13 mouse cellular contexts compared by ENCODE assay signal in the genomic region with DNA sequence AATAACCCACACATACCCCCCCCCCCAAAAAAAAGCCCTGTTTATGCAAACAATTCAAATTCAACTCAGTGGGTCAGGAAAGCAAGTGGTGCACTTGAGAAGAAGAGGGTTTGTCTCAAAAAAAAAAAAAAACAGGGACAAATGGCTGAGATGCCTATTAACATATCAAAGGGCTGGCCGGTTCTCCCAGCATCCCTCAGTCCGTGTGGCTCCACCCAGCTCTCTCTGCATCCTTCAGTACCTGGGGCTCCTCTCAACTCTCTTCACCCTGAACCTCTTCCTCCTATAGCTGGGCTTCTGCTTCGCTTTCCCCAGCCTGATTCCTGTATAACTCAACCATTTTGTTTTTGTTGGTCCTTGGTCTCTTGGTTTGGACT. TPM values are rescaled to one million over a fixed set of nuclear protein-coding genes. Genes with fewer than 3 reads are reported as not detected.
A peak's percentile ranks its signal among the peaks of the same experiment; 100 is the strongest.
DNase-seq lines count a peak whose midpoint lies in the region; ATAC-seq and TF ChIP-seq lines count a peak whose summit lies in the region.
"Had no signal": no experiment of that assay in that cellular context is flagged by ENCODE, and none has a peak within 500 bp of the region (broad histone marks: within the 10 kb centered on the region; RNA-seq: fewer than 3 reads in every experiment).

No protein-coding gene starts in this region.

- H3K27me3 ChIP-seq in kidney, embryonic 16.5 days (ENCODE audit: insufficient read depth, low read length), result no peaks in the 10 kb centered on the region
- no peaks in the 10 kb centered on the region for H3K27me3 ChIP-seq in kidney, embryonic 14.5 days (ENCODE audit: control insufficient read depth, insufficient read depth, low read length)
- H3K27me3 ChIP-seq in forebrain, embryonic 14.5 days (replicated peaks; ENCODE audit: control insufficient read depth, insufficient read depth, low read length), result no peaks in the 10 kb centered on the region
- H3K27me3 ChIP-seq: heart, embryonic 13.5 days; limb, embryonic 15.5 days had no signal

- no peaks in the 10 kb centered on the region for H3K4me1 ChIP-seq in kidney, embryonic 16.5 days (ENCODE audit: insufficient read depth, low read length)
- H3K4me1 ChIP-seq in kidney, embryonic 14.5 days (ENCODE audit: control insufficient read depth, insufficient read depth, low read length), result no peaks in the 10 kb centered on the region
- no peaks in the 10 kb centered on the region for H3K4me1 ChIP-seq in forebrain, embryonic 14.5 days (ENCODE audit: control insufficient read depth, insufficient read depth, low read length)
- H3K4me1 ChIP-seq: heart, embryonic 13.5 days had no signal

- H3K9me3 ChIP-seq in kidney, embryonic 16.5 days (ENCODE audit: low read length), result peaks cover 8% of the 10 kb centered on the region
- 0 out of 2 replicates have a peak, but pooled peaks cover 2% of the 10 kb centered on the region for H3K9me3 ChIP-seq in kidney, embryonic 14.5 days (ENCODE audit: control insufficient read depth, low read length)
- 0 out of 2 replicates have a peak, but pooled peaks cover 3% of the 10 kb centered on the region for H3K9me3 ChIP-seq in forebrain, embryonic 14.5 days (replicated peaks; ENCODE audit: control insufficient read depth, low read length)
- H3K9me3 ChIP-seq: limb, embryonic 15.5 days had no signal

- DNase-seq in forebrain, embryonic 14.5 days (ENCODE audit: low spot score), result peak; percentile 64
- peak; percentile 54 for DNase-seq in mesoderm, embryonic 11.5 days (ENCODE audit: low read depth, low spot score)
- peak; percentile 20 for DNase-seq in retina, embryonic 14.5 days (ENCODE audit: low spot score)
- no peak for DNase-seq in gastrocnemius, postnatal 14 days
- DNase-seq in gastrocnemius, adult 2 months, result no peak
- DNase-seq: cerebellum, adult 11-12 months; kidney, adult 8-10 months; lung, postnatal 4 days had no signal

- H3K9ac ChIP-seq in kidney, embryonic 16.5 days (replicated peaks; ENCODE audit: low read length), result no peak overlapping the region
- H3K9ac ChIP-seq in kidney, embryonic 14.5 days (ENCODE audit: low read depth, low read length), result no peak overlapping the region
- no peak overlapping the region for H3K9ac ChIP-seq in forebrain, embryonic 14.5 days (ENCODE audit: low read length)
- H3K9ac ChIP-seq: heart, embryonic 13.5 days; limb, embryonic 15.5 days had no signal

- WGBS in kidney, embryonic 16.5 days, result 17% methylated on average over 3 of the region's 3 CpGs
- 14% methylated on average over 3 of the region's 3 CpGs for WGBS in kidney, embryonic 14.5 days
- WGBS in forebrain, embryonic 14.5 days, result 6% methylated on average over 3 of the region's 3 CpGs

- intact Hi-C loops in gastrocnemius, postnatal 14 days (cut with DNase I; ENCODE audit: low total_unique reads), result no loop called here
- intact Hi-C loops in gastrocnemius, adult 2 months (cut with DNase I), result no loop called here

- no peaks in the 10 kb centered on the region for H3K36me3 ChIP-seq in kidney, embryonic 16.5 days (ENCODE audit: insufficient read depth, low read length)
- no peaks in the 10 kb centered on the region for H3K36me3 ChIP-seq in kidney, embryonic 14.5 days (ENCODE audit: control insufficient read depth, insufficient read depth, low read length)
- H3K36me3 ChIP-seq in forebrain, embryonic 14.5 days (ENCODE audit: control insufficient read depth, insufficient read depth, low read length), result no peaks in the 10 kb centered on the region
- H3K36me3 ChIP-seq: heart, embryonic 13.5 days; limb, embryonic 15.5 days had no signal

- H3K27ac ChIP-seq in kidney, embryonic 16.5 days (ENCODE audit: low read length), result no peak overlapping the region
- H3K27ac ChIP-seq in kidney, embryonic 14.5 days (ENCODE audit: low read depth, low read length), result no peak overlapping the region
- H3K27ac ChIP-seq in forebrain, embryonic 14.5 days (ENCODE audit: low read depth, low read length), result no peak overlapping the region
- H3K27ac ChIP-seq in gastrocnemius, adult 2 months, result no peak overlapping the region
- H3K27ac ChIP-seq: heart, embryonic 13.5 days; limb, embryonic 15.5 days had no signal

- H3K4me2 ChIP-seq in kidney, embryonic 16.5 days (replicated peaks; ENCODE audit: low read depth, low read length), result peak overlapping the region; percentile 22
- H3K4me2 ChIP-seq in kidney, embryonic 14.5 days (replicated peaks; ENCODE audit: low read depth, low read length), result no peak overlapping the region
- H3K4me2 ChIP-seq in forebrain, embryonic 14.5 days (ENCODE audit: low read length), result peak overlapping the region; percentile 35; the same call in 1 of the 2 replicates
- H3K4me2 ChIP-seq: heart, embryonic 13.5 days; limb, embryonic 15.5 days had no signal

- no peak for ATAC-seq in kidney, embryonic 16.5 days (ENCODE audit: low FRiP score, low TSS enrichment)
- ATAC-seq in kidney, embryonic 14.5 days (ENCODE audit: low FRiP score, low TSS enrichment), result no peak
- ATAC-seq in forebrain, embryonic 14.5 days, result peak; percentile 84
- no peak for ATAC-seq in CD4-positive, CD25-positive, alpha-beta regulatory T cell, adult 4 months

- TF ChIP-seq CTCF in gastrocnemius, adult 2 months (IDR thresholded peaks at IDR 0.05), result no peak

- no peak overlapping the region; the same call in 1 of the 2 replicates for H3K4me3 ChIP-seq in kidney, embryonic 16.5 days (ENCODE audit: low read length)
- H3K4me3 ChIP-seq in kidney, embryonic 14.5 days (ENCODE audit: low read length), result no peak overlapping the region
- no peak overlapping the region for H3K4me3 ChIP-seq in forebrain, embryonic 14.5 days (ENCODE audit: low read depth, low read length)
- no peak overlapping the region for H3K4me3 ChIP-seq in gastrocnemius, adult 2 months
- H3K4me3 ChIP-seq: heart, embryonic 13.5 days; limb, embryonic 15.5 days had no signal

RNA-seq across cellular contexts. Expression of gene 2510009E07Rik, which starts 7.8 kb away (rescaled TPM):
- 15.7 and 16.4 TPM in 2 replicates for polyA plus RNA-seq in kidney, embryonic 16.5 days (2015; fragmentation: Nextera tagmentation; extraction: Ambion mirVana)
- 8.0 and 12.5 TPM in 2 replicates for polyA plus RNA-seq in kidney, embryonic 14.5 days (2014; fragmentation: Nextera tagmentation; extraction: Ambion mirVana)
- polyA plus RNA-seq in forebrain, embryonic 14.5 days (2014; fragmentation: Nextera tagmentation; extraction: Ambion mirVana), result 26.2 and 33.1 TPM in 2 replicates
- 10 to 100 TPM; 20.8 to 21.0 TPM for total RNA-seq in gastrocnemius, postnatal 14 days (2021)
- 10 to 100 TPM; 20.7 to 28.3 TPM for total RNA-seq in gastrocnemius, adult 2 months (2021)
- polyA plus RNA-seq in CD4-positive, CD25-positive, alpha-beta regulatory T cell, adult 4 months (2017; shearing (Covaris generic)), result 1 to 10 TPM; 3.4 to 3.8 TPM

Comparison
In these comparisons a context has a peak if more than half of its experiments do, and no peak if none do; other contexts are left out.
1. DNase-seq: peak in forebrain, embryonic 14.5 days (single experiment), mesoderm, embryonic 11.5 days (single experiment) and retina, embryonic 14.5 days (single experiment); none in gastrocnemius, postnatal 14 days (single experiment) and gastrocnemius, adult 2 months (single experiment).